Comparison of ENCODE assay signal across 9 mouse cellular contexts in the genomic region with DNA sequence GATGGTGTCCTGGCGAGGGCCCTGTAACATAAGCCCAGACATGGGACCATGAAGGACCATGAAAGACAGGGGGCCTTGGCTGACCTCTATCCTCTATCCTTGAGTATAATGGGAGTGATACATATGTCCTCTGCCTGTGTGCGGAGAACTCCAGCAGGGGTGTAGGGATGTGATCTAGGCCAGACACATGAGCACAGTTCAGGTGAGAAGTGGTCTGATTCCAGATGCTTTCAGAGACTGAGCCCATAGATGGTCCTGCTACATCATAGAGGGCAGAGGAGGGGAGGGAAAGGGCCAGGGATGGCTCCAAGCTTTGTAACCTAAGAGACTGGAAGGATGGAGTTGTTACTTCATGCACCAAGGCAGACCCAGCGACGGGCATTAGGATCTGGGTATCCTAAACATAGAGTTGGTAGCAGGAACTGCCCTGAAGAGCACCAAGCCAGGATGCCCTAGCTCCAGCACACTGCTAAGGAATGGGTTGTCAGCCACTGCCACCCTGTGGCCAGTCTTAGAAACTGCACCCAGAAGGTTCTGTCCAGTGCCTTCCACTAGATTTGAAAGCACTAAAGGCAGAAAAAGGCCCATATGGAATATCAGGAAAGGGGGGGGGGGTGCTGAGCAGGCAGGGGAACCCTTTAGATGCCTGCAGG. TPM values are rescaled to one million over a fixed set of nuclear protein-coding genes. Genes with fewer than 3 reads are reported as not detected.
A peak's percentile ranks its signal among the peaks of the same experiment; 100 is the strongest.
DNase-seq lines count a peak whose midpoint lies in the region; TF ChIP-seq lines count a peak whose summit lies in the region.
"Had no signal": no experiment of that assay in that cellular context is flagged by ENCODE, and none has a peak within 500 bp of the region (broad histone marks: within the 10 kb centered on the region; RNA-seq: fewer than 3 reads in every experiment).

No protein-coding gene starts in this region.

- peak; percentile 54 to 64 for DNase-seq in left cerebral cortex, adult 18-20 months (ENCODE audit: low spot score in 2 of 2)
- DNase-seq in left cerebral cortex, adult 8-10 months (ENCODE audit: low spot score in 2 of 2) = no peak
- DNase-seq in brain, adult 2 months (ENCODE audit: low read depth, low spot score) = peak; percentile 85
- peak; percentile 60 for DNase-seq in induced T-regulatory cell, adult 2 months (ENCODE audit: low read depth)
- peak; percentile 73 for DNase-seq in limb, embryonic 10.5 days (ENCODE audit: low spot score)
- peak; percentile 60 for DNase-seq in naive thymus-derived CD4-positive, alpha-beta T cell, adult 2 months (ENCODE audit: low read depth)
- peak; percentile 48 for DNase-seq in testis, postnatal 14 days (ENCODE audit: low spot score)
- DNase-seq: liver, embryonic 13.5 days had no signal

- TF ChIP-seq POLR2A in embryonic fibroblast, embryonic 13.5 days (IDR thresholded peaks at IDR 0.05; ENCODE audit: low read depth, low read length) = no peak

- H3K4me3 ChIP-seq in embryonic fibroblast, embryonic 13.5 days (ENCODE audit: insufficient read depth, low read length) = no peak overlapping the region
- H3K4me3 ChIP-seq in limb, embryonic 10.5 days = no peak overlapping the region
- H3K4me3 ChIP-seq: liver, embryonic 13.5 days had no signal

- H3K27me3 ChIP-seq in limb, embryonic 10.5 days (ENCODE audit: low read depth, poor library complexity, severe bottlenecking) = no peaks in the 10 kb centered on the region
- H3K27me3 ChIP-seq: liver, embryonic 13.5 days had no signal

- H3K9me3 ChIP-seq in limb, embryonic 10.5 days (replicated peaks) = no peaks in the 10 kb centered on the region
- H3K9me3 ChIP-seq: liver, embryonic 13.5 days had no signal

- no peaks in the 10 kb centered on the region for H3K36me3 ChIP-seq in limb, embryonic 10.5 days
- H3K36me3 ChIP-seq: liver, embryonic 13.5 days had no signal

- no peak overlapping the region for H3K27ac ChIP-seq in embryonic fibroblast, embryonic 13.5 days (ENCODE audit: insufficient read depth, low read length)
- no peak overlapping the region for H3K27ac ChIP-seq in limb, embryonic 10.5 days
- H3K27ac ChIP-seq: liver, embryonic 13.5 days had no signal

- 51% methylated on average over 4 of the region's 4 CpGs for WGBS in limb, embryonic 10.5 days

- peak; percentile 88; the same call in 1 of the 2 replicates for TF ChIP-seq CTCF in embryonic fibroblast, embryonic 13.5 days (IDR thresholded peaks at IDR 0.05; ENCODE audit: borderline replicate concordance, insufficient read depth, low read length)

- peaks cover 6% of the 10 kb centered on the region for H3K4me1 ChIP-seq in embryonic fibroblast, embryonic 13.5 days (ENCODE audit: control insufficient read depth, insufficient read depth, low read length)
- peaks cover 29% of the 10 kb centered on the region for H3K4me1 ChIP-seq in limb, embryonic 10.5 days
- H3K4me1 ChIP-seq: liver, embryonic 13.5 days had no signal

RNA-seq across cellular contexts. Expression of a gene that starts 31.6 kb away (rescaled TPM):
- not detected for total RNA-seq in left cerebral cortex, adult 18-20 months (2021)
- total RNA-seq in left cerebral cortex, adult 8-10 months (2022) = under 1 TPM in 2 of 4 experiments, not detected in 2; 0.23 to 0.25 TPM
- not detected in 2 replicates for polyA plus RNA-seq in embryonic fibroblast, embryonic 13.5 days (2011; ENCODE audit: insufficient read length, low read depth, missing spikeins)
- not detected in 2 replicates for polyA plus RNA-seq in limb, embryonic 10.5 days (2016; fragmentation: Nextera tagmentation; extraction: Ambion mirVana)

Comparison
In these comparisons a context has a peak if more than half of its experiments do, and no peak if none do; other contexts are left out.
1. DNase-seq: peak in left cerebral cortex, adult 18-20 months (2 of 2), brain, adult 2 months (single experiment), induced T-regulatory cell, adult 2 months (single experiment), limb, embryonic 10.5 days (single experiment), naive thymus-derived CD4-positive, alpha-beta T cell, adult 2 months (single experiment) and testis, postnatal 14 days (single experiment); none in left cerebral cortex, adult 8-10 months (0 of 2).